Mouse (Mus musculus): Measurements from ENCODE around the gene Ammecr1. TPM values are rescaled to one million over a fixed set of nuclear protein-coding genes. Genes with fewer than 3 reads are reported as not detected.

Ammecr1 gene
- total RNA-seq, 2 experiments from 2014 or later: 3.6 to 5.3 TPM

DNA sequence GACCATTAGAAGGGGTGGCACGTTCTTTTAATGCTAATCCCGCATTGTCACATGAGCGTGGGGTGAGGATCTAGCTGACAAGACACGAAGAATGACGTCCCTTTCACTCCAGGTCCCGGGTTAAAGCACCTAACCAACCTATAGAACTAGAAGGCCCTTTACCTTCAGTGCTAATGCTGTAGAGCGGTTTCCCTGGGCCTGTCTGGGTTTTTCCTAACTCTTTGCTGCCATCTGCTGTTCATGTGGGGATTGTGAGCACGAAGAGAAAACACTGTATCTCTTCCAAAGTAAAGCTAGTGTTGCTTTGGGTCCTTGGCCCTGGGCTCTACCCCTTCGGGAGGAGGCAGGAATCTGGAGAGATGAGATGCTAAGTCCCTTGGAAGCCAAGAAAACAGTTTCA is 158.1 kb downstream of the Ammecr1 start:
- intact Hi-C loops (cut with DNase I): loop anchor here (1.0 to 5.0 kb wide), 2 partner anchors 126 to 254 kb away; partner anchors contain the start of gene Tmem164
- H3K27ac ChIP-seq: no peak overlapping the region
- peak; percentile 28 for DNase-seq
- TF ChIP-seq CTCF (IDR thresholded peaks at IDR 0.05): peak; percentile 70
- no peak overlapping the region for H3K4me3 ChIP-seq

DNA sequence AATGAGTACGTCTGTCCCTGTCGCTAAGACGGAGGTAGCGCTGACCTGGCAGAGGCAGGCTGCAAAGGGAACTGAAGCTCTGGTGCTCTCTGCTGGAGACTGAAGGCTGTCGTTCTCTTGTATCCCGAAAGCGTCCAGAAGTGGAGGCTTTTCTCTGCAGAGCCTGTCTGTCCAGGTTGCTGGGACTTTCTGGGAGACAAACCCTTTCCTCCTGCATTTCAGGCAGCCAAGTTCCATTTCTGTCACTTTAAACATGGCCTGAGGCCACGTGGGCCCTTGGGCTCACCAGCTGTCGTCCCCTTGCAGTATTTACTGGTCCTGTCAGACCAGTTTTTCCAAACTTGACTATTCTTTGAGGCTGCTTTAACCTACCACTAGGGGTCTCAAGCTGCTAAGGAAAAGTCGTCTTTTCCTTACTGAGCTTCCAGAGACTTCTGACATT is 159.9 kb downstream of the Ammecr1 start:
- Histone ChIP-seq H3K27ac (no peak overlapping the region), H3K4me3 (peak overlapping the region; percentile 23)
- intact Hi-C loops (cut with DNase I): loop anchor here (5.0 kb wide), 1 partner anchor 124 kb away; the partner anchor contains the start of gene Tmem164
- TF ChIP-seq CTCF (IDR thresholded peaks at IDR 0.05): peak; percentile 38
- DNase-seq: peak; percentile 41

DNA sequence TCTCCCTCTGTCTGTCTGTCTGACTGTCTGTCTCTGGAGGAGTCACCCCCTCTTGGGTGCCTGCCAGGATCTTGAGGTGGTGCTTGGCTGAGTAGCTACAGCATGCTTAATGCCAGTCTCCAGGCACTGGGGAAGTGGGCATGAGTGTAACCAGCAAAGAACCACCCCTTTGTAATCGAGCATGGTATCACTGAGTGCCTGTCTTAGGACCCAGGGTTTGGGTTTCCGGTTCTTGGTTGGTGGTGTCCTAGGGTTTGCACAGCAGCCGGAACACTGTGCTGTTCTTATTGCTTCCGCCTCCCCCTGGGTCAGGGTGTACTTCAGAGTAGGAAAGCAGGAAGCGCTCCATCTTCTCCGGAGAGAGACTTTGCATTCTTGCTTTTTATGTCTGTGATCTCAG is 160.4 kb downstream of the Ammecr1 start:
- no peak for TF ChIP-seq CTCF (IDR thresholded peaks at IDR 0.05)

DNA sequence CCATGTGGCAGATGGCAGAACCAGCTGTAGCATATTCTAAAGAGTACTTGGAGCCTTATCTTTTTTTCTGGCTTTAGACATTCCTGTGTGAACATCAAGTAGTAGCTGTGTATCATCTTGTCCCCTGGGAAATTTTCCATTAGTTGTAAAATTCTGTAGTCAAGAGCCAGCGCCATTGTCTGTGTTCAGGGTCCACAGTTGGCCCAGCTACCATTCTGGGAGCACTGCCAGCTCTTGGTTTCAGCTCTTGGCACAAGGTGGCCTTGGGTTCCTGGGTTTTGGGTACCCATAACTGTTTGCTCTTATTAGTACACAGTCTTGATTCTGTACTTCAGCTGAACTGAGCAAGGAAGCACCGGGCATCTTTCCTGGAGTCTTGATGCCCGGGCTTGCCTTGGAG is 161.9 kb downstream of the Ammecr1 start:
- no peak for DNase-seq
- intact Hi-C loops (cut with DNase I): no loop called here

More for the DNA sequence above, 160.4 kb downstream of the Ammecr1 start:
- intact Hi-C loops (cut with DNase I): loop anchor here (5.0 kb wide), 1 partner anchor 124 kb away; the partner anchor contains the start of gene Tmem164
- peak overlapping the region; percentile 23 for H3K4me3 ChIP-seq
- DNase-seq: no peak
- no peak overlapping the region for H3K27ac ChIP-seq

More for the DNA sequence above, 161.9 kb downstream of the Ammecr1 start:
- TF ChIP-seq CTCF (IDR thresholded peaks at IDR 0.05): no peak
- Histone ChIP-seq H3K27ac (no peak overlapping the region), H3K4me3 (no peak overlapping the region)

Small RNA genes within 50 kb of the gene (microRNA-seq; reads per million reads assigned to microRNA genes)
- gene Gm44351: not detected

Other genes with a start within 250 kb of the Ammecr1 start
- under 1 TPM; 0.10 to 0.36 TPM for gene Rtl9, start 132.9 kb upstream of the Ammecr1 start, total RNA-seq (2021)

Measured in gastrocnemius, adult 2 months (tissue).